Mouse (Mus musculus): ENCODE measurements around the gene Unk. TPM values are rescaled to one million over a fixed set of nuclear protein-coding genes. Genes with fewer than 3 reads are reported as not detected.
A peak's percentile ranks its signal among the peaks of the same experiment; 100 is the strongest.
"Not testable (repeated sequence)": the region's sequence is repeated elsewhere in the genome, so short reads cannot be mapped to it uniquely, and the experiment has no call there.

Gene Unk
- polyA plus RNA-seq, 1 experiment from 2014 or later: 34.6 TPM

- Histone ChIP-seq H3K4me2 (ENCODE audit: low read depth, severe bottlenecking) (peak overlapping the region; percentile 44), H3K4me3 (ENCODE audit: low read depth, low read length) (peak overlapping the region; percentile 19), H3K36me3 (ENCODE audit: control insufficient read depth, insufficient read depth, low read length) (no peaks in the 10 kb centered on the region), H3K9ac (ENCODE audit: low read length) (no peak overlapping the region), H3K27me3 (ENCODE audit: control insufficient read depth, insufficient read depth, low read length) (no peaks in the 10 kb centered on the region), H3K4me1 (ENCODE audit: control insufficient read depth, insufficient read depth, low read length) (no peaks in the 10 kb centered on the region), H3K9me3 (ENCODE audit: control insufficient read depth, low read length) (no peaks in the 10 kb centered on the region), H3K27ac (replicated peaks; ENCODE audit: low read depth, low read length) (no peak overlapping the region)
- WGBS: 84% methylated on average over 4 of the region's 4 CpGs
- DNase-seq (ENCODE audit: low spot score): no peak
- no peak for ATAC-seq (ENCODE audit: insufficient number of reproducible peaks, low FRiP score, low TSS enrichment, low read depth)
Observed at GRCm38 (mm10) chr11:116022256-116022780, 7.8 kb upstream of the Unk start.

GRCm38 (mm10) chr11:116023074-116023770, 6.9 kb upstream of the Unk start:
- Histone ChIP-seq H3K9ac (ENCODE audit: low read length) (peak overlapping the region; percentile 100), H3K4me2 (ENCODE audit: low read depth, severe bottlenecking) (peak overlapping the region; percentile 39), H3K27ac (replicated peaks; ENCODE audit: low read depth, low read length) (peak overlapping the region; percentile 98), H3K4me3 (ENCODE audit: low read depth, low read length) (peak overlapping the region; percentile 90)
- H3K9me3 ChIP-seq (ENCODE audit: control insufficient read depth, low read length); H3K4me1 ChIP-seq (ENCODE audit: control insufficient read depth, insufficient read depth, low read length); H3K36me3 ChIP-seq (ENCODE audit: control insufficient read depth, insufficient read depth, low read length); ATAC-seq (ENCODE audit: insufficient number of reproducible peaks, low FRiP score, low TSS enrichment, low read depth); H3K27me3 ChIP-seq (ENCODE audit: control insufficient read depth, insufficient read depth, low read length): not testable (repeated sequence)
- 10% methylated on average over 18 of the region's 18 CpGs for WGBS
- peak; percentile 60 for DNase-seq (ENCODE audit: low spot score)

GRCm38 (mm10) chr11:116023771-116024355, 6.3 kb upstream of the Unk start:
- Histone ChIP-seq H3K9ac (ENCODE audit: low read length) (peak overlapping the region; percentile 100), H3K27me3 (ENCODE audit: control insufficient read depth, insufficient read depth, low read length) (no peaks in the 10 kb centered on the region), H3K4me1 (ENCODE audit: control insufficient read depth, insufficient read depth, low read length) (no peaks in the 10 kb centered on the region), H3K9me3 (ENCODE audit: control insufficient read depth, low read length) (no peaks in the 10 kb centered on the region), H3K4me3 (ENCODE audit: low read depth, low read length) (peak overlapping the region; percentile 90), H3K4me2 (ENCODE audit: low read depth, severe bottlenecking) (peak overlapping the region; percentile 39), H3K27ac (replicated peaks; ENCODE audit: low read depth, low read length) (peak overlapping the region; percentile 98), H3K36me3 (ENCODE audit: control insufficient read depth, insufficient read depth, low read length) (no peaks in the 10 kb centered on the region)
- under 1% methylated on average over 53 of the region's 57 CpGs for WGBS
- DNase-seq (ENCODE audit: low spot score) (peak; percentile 88), ATAC-seq (ENCODE audit: insufficient number of reproducible peaks, low FRiP score, low TSS enrichment, low read depth) (peak; percentile 56; the same call in 1 of the 2 replicates)

GRCm38 (mm10) chr11:116024356-116024808, 5.7 kb upstream of the Unk start:
- Histone ChIP-seq H3K9ac (ENCODE audit: low read length) (peak overlapping the region; percentile 100), H3K4me3 (ENCODE audit: low read depth, low read length) (peak overlapping the region; percentile 90), H3K36me3 (ENCODE audit: control insufficient read depth, insufficient read depth, low read length) (no peaks in the 10 kb centered on the region), H3K27ac (replicated peaks; ENCODE audit: low read depth, low read length) (peak overlapping the region; percentile 98), H3K27me3 (ENCODE audit: control insufficient read depth, insufficient read depth, low read length) (no peaks in the 10 kb centered on the region), H3K9me3 (ENCODE audit: control insufficient read depth, low read length) (no peaks in the 10 kb centered on the region), H3K4me1 (ENCODE audit: control insufficient read depth, insufficient read depth, low read length) (no peaks in the 10 kb centered on the region), H3K4me2 (ENCODE audit: low read depth, severe bottlenecking) (peak overlapping the region; percentile 39; the same call in 1 of the 2 replicates)
- DNase-seq (ENCODE audit: low spot score): peak; percentile 99
- WGBS: under 1% methylated on average over 37 of the region's 37 CpGs
- ATAC-seq (ENCODE audit: insufficient number of reproducible peaks, low FRiP score, low TSS enrichment, low read depth): peak; percentile 92

- DNase-seq (ENCODE audit: low spot score) (no peak), ATAC-seq (ENCODE audit: insufficient number of reproducible peaks, low FRiP score, low TSS enrichment, low read depth) (no peak)
- Histone ChIP-seq H3K27me3 (ENCODE audit: control insufficient read depth, insufficient read depth, low read length) (no peaks in the 10 kb centered on the region), H3K27ac (replicated peaks; ENCODE audit: low read depth, low read length) (no peak overlapping the region), H3K9ac (ENCODE audit: low read length) (no peak overlapping the region), H3K4me3 (ENCODE audit: low read depth, low read length) (no peak overlapping the region), H3K4me2 (ENCODE audit: low read depth, severe bottlenecking) (no peak overlapping the region), H3K9me3 (ENCODE audit: control insufficient read depth, low read length) (no peaks in the 10 kb centered on the region), H3K4me1 (ENCODE audit: control insufficient read depth, insufficient read depth, low read length) (no peaks in the 10 kb centered on the region), H3K36me3 (ENCODE audit: control insufficient read depth, insufficient read depth, low read length) (no peaks in the 10 kb centered on the region)
- WGBS: 92% methylated on average over 3 of the region's 3 CpGs
Observed at GRCm38 (mm10) chr11:116025056-116025845, 4.9 kb upstream of the Unk start.

GRCm38 (mm10) chr11:116027756-116028155, 2.4 kb upstream of the Unk start, which contains the start of gene H3f3b:
TSS of gene H3f3b (minus strand) at chr11:116027962.
- 0 out of 2 replicates have a peak, but pooled peaks cover 6% of the 10 kb centered on the region for H3K4me1 ChIP-seq (ENCODE audit: control insufficient read depth, insufficient read depth, low read length)
- H3K27me3 ChIP-seq (ENCODE audit: control insufficient read depth, insufficient read depth, low read length): no peaks in the 10 kb centered on the region
- WGBS: 82% methylated on average over 4 of the region's 4 CpGs
- H3K36me3 ChIP-seq (ENCODE audit: control insufficient read depth, insufficient read depth, low read length): no peaks in the 10 kb centered on the region
- H3K9me3 ChIP-seq (ENCODE audit: control insufficient read depth, low read length): no peaks in the 10 kb centered on the region
- H3K27ac ChIP-seq (replicated peaks; ENCODE audit: low read depth, low read length): no peak within 1 kb of the TSS
- no peak within 1 kb of the TSS for H3K4me2 ChIP-seq (ENCODE audit: low read depth, severe bottlenecking)
- H3K9ac ChIP-seq (ENCODE audit: low read length): no peak within 1 kb of the TSS
- no peak for ATAC-seq (ENCODE audit: insufficient number of reproducible peaks, low FRiP score, low TSS enrichment, low read depth)
- DNase-seq (ENCODE audit: low spot score): no peak
- no peak within 1 kb of the TSS for H3K4me3 ChIP-seq (ENCODE audit: low read depth, low read length)

- ATAC-seq (ENCODE audit: insufficient number of reproducible peaks, low FRiP score, low TSS enrichment, low read depth): no peak
- Histone ChIP-seq H3K4me3 (ENCODE audit: low read depth, low read length) (no peak overlapping the region), H3K9ac (ENCODE audit: low read length) (no peak overlapping the region), H3K27ac (replicated peaks; ENCODE audit: low read depth, low read length) (no peak overlapping the region), H3K36me3 (ENCODE audit: control insufficient read depth, insufficient read depth, low read length) (no peaks in the 10 kb centered on the region), H3K9me3 (ENCODE audit: control insufficient read depth, low read length) (no peaks in the 10 kb centered on the region), H3K27me3 (ENCODE audit: control insufficient read depth, insufficient read depth, low read length) (no peaks in the 10 kb centered on the region), H3K4me2 (ENCODE audit: low read depth, severe bottlenecking) (no peak overlapping the region), H3K4me1 (ENCODE audit: control insufficient read depth, insufficient read depth, low read length) (0 out of 2 replicates have a peak, but pooled peaks cover 6% of the 10 kb centered on the region)
- WGBS: 85% methylated on average over 9 of the region's 9 CpGs
- DNase-seq (ENCODE audit: low spot score): no peak
Observed at GRCm38 (mm10) chr11:116028177-116028865, 1.8 kb upstream of the Unk start.
